Mouse (Mus musculus) erythroblast, embryonic 14.5 days (primary cell): Measurements from ENCODE around the gene Plxdc2.

Experiments used
- GATA1 ChIP-seq: IDR thresholded peaks from 2 replicates; pipeline ENCODE4 v1.6.1; 2012; ENCODE audit warnings: low read length, inconsistent platforms, mixed read lengths
- TAL1 ChIP-seq: IDR thresholded peaks from 3 replicates; pipeline ENCODE4 v1.6.1; 2012; ENCODE audit warnings: low read length, inconsistent platforms, mixed read lengths

DNA sequence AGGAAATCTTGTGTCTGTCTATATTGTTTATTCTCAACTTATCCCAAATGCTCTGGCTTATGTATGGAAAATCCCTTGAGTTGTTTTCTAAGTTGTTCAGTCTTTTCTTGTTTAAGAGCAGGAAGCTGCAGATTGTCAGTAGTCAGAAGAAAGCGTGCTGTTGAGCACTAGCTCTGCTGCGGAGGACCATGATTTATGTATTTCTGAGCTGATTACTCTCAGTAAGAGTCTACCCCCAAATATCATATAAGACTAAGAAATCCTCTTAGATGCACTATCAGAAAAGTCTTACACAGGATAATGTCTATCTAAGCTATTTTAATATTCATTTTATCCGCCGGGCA lies 95.5 kb downstream of the Plxdc2 start:
- TF ChIP-seq GATA1: no peak
- TF ChIP-seq TAL1: no peak
